Mouse (Mus musculus): ENCODE results near the gene Mxra8.

- TF ChIP-seq CTCF (IDR thresholded peaks at IDR 0.05; ENCODE audit: control insufficient read depth, insufficient read depth, insufficient replicate concordance, low read depth, low read length) (no peak), POLR2A (IDR thresholded peaks at IDR 0.05; ENCODE audit: control insufficient read depth, low read depth, low read length) (no peak)
These were observed 1.0 kb upstream of the Mxra8 start for GRCm38 (mm10) chr4:155838187-155839153.
